Mouse (Mus musculus): Measurements from ENCODE around the gene 2310022B05Rik. TPM values are rescaled to one million over a fixed set of nuclear protein-coding genes. Genes with fewer than 3 reads are reported as not detected.

Gene 2310022B05Rik
- total RNA-seq, 2 experiments from 2014 or later: 31.7 to 42.0 TPM

DNA sequence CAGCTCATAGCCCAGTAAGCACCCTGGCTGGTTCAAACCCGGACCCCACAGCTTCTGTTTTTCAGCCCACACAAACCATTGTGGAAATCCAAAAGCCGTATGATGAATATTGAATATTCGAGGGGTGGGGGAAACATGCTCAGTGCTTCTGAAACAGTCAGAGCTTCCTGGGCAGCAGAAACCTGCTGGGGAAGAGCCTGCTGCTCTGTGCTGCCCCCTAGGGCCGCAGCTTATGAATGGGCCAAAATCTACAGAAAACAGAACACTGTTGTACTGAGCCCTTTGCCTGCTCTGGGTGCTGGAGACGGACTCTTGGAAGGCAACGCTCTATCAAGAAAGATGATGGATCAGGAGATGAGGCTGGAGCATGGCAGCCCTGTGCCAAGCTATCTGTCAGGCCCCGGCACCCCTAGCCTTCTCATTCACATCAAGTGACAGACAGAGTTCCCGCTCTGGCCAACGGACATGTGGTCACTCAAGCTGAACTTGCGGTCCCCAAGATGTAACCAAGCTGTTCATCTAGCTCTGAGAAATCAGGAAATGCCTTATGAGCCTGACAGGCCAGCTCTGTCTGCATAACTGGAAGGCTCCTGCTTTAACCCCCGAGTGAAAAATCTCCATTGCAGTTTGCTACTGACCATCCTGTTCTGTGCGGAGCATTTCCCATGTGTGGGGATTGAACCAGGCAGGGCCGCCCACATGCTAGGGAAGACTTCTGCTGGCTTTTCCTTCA lies 54.8 kb downstream of the 2310022B05Rik start:
- no peak for DNase-seq

DNA sequence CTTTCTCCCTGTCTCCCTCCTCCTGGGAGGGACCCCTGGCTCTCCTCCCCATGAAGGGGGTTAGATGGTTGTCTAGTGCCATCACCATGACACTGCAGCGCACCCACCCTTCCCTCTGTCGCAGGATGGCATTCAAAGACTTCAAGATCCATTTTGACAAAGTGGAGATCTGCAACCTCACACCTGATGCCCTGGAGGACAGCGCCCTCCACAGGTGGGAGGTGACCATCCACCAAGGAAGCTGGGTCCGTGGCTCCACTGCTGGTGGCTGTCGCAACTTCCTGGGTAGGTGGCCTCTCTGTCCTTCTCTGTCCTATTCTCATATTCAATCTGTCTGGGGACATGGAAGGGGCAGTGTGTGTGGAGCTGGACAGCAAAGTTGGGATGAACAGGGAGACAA lies 59.1 kb downstream of the 2310022B05Rik start:
- DNase-seq: no peak

DNA sequence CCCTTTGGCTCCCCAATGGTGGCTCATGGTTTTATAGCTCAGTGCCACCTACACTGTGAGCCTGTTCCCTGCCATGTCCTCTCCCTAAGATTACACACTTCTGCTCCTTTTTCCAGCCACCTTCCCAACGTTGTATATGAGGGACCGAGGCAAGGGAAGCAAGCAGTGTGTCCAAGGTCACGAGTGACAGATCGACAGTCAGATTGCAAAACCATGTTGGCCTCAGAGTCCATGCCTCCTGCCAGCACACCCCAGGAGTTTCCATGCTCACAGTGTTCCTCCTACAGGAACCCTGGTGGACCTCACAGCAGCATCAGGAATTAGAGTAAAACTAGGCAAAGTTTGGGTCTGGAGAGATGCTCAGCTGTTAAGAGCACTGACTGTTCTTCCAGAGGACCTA lies 73.8 kb downstream of the 2310022B05Rik start:
- DNase-seq: no peak

DNA sequence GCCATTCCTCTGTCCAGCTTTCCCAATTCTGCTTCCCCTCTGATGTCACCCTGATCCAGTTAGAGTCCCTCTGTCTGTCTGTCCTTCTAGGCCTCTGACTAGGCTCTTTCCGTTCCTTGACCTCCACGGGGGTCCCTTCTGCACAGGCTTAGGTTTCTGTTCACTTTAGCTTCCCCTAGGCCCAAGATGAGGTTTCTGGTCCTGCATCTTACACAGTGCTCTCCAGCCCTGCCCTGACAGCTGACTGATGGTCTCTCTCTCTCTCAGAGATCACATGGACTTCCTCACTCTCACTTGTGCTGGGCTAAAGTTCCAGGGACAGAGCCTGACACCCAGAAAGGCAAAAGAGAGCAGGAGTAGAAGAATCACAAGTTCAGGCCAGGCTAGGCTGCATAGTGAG lies 76.6 kb downstream of the 2310022B05Rik start:
- DNase-seq: no peak

Other genes with a start within 250 kb of the 2310022B05Rik start
- gene Pgbd5, start 223.7 kb downstream of the 2310022B05Rik start, total RNA-seq (2021): 1 to 10 TPM in 1 of 2 experiments, under 1 TPM in 1; 0.63 to 1.8 TPM
- gene Cog2, start 142.6 kb downstream of the 2310022B05Rik start, total RNA-seq (2021): 10 to 100 TPM; 22.6 to 28.1 TPM
- 10 to 100 TPM; 11.0 to 13.8 TPM for gene Agt, start 93.7 kb downstream of the 2310022B05Rik start, total RNA-seq (2021)
- gene Capn9, start 87.3 kb downstream of the 2310022B05Rik start, total RNA-seq (2021): not detected
- gene Ttc13, start 58.6 kb upstream of the 2310022B05Rik start, total RNA-seq (2021): 10 to 100 TPM; 21.4 to 28.4 TPM
- 1 to 10 TPM; 3.9 to 5.1 TPM for gene Arv1, start 58.8 kb upstream of the 2310022B05Rik start, total RNA-seq (2021)
- under 1 TPM; 0.70 to 0.94 TPM for gene Fam89a, start 88.5 kb upstream of the 2310022B05Rik start, total RNA-seq (2021)
- under 1 TPM; 0.18 to 0.23 TPM for gene Trim67, start 129.7 kb upstream of the 2310022B05Rik start, total RNA-seq (2021)
- gene Gnpat, start 199.7 kb upstream of the 2310022B05Rik start, total RNA-seq (2021): 10 to 100 TPM; 92.7 to 98.3 TPM
- 10 to 100 TPM; 32.7 to 33.3 TPM for gene 2810004N23Rik, start 199.8 kb upstream of the 2310022B05Rik start, total RNA-seq (2021)
- gene Exoc8, start 234.3 kb upstream of the 2310022B05Rik start, total RNA-seq (2021): 1 to 10 TPM; 8.0 to 8.7 TPM
- gene Sprtn, start 234.5 kb upstream of the 2310022B05Rik start, total RNA-seq (2021): 10 to 100 TPM in 1 of 2 experiments, 1 to 10 TPM in 1; 9.6 to 10.7 TPM

Data from gastrocnemius, postnatal 10 days (tissue).